In genomic region chr17:3249320-3249719, GRCm38 (mm10) we compare ENCODE assay signal across 12 mouse cellular contexts.
DNase-seq lines count a peak whose midpoint lies in the region; ATAC-seq and TF ChIP-seq lines count a peak whose summit lies in the region.
"Had no signal": no experiment of that assay in that cellular context is flagged by ENCODE, and none has a peak within 500 bp of the region (broad histone marks: within the 10 kb centered on the region; RNA-seq: fewer than 3 reads in every experiment).

No protein-coding gene starts in this region.

- no peak for TF ChIP-seq CTCF in left cerebral cortex, adult 2 months (IDR thresholded peaks at IDR 0.05)

- peaks cover 31% of the 10 kb centered on the region for H3K4me1 ChIP-seq in heart, embryonic 10.5 days
- peaks cover 85% of the 10 kb centered on the region for H3K4me1 ChIP-seq in forebrain, embryonic 15.5 days
- H3K4me1 ChIP-seq in hindbrain, embryonic 14.5 days (replicated peaks; ENCODE audit: control insufficient read depth, insufficient read depth, low read length) = peaks cover 56% of the 10 kb centered on the region

- H3K4me3 ChIP-seq in heart, embryonic 10.5 days = no peak overlapping the region
- H3K4me3 ChIP-seq in left cerebral cortex, adult 2 months = no peak overlapping the region
- H3K4me3 ChIP-seq in forebrain, embryonic 15.5 days = no peak overlapping the region
- H3K4me3 ChIP-seq in hindbrain, embryonic 14.5 days (replicated peaks; ENCODE audit: low read length) = no peak overlapping the region
- H3K4me3 ChIP-seq: embryonic facial prominence, embryonic 15.5 days; liver, embryonic 13.5 days; myocyte had no signal

- WGBS in heart, embryonic 10.5 days = 80% methylated on average over 7 of the region's 7 CpGs
- WGBS in forebrain, embryonic 15.5 days = 66% methylated on average over 7 of the region's 7 CpGs
- WGBS in hindbrain, embryonic 14.5 days = 60% methylated on average over 7 of the region's 7 CpGs

- H3K36me3 ChIP-seq in heart, embryonic 10.5 days = no peaks in the 10 kb centered on the region
- H3K36me3 ChIP-seq in forebrain, embryonic 15.5 days = no peaks in the 10 kb centered on the region
- no peaks in the 10 kb centered on the region for H3K36me3 ChIP-seq in hindbrain, embryonic 14.5 days (replicated peaks; ENCODE audit: control insufficient read depth, insufficient read depth)
- H3K36me3 ChIP-seq: embryonic facial prominence, embryonic 15.5 days; liver, embryonic 13.5 days had no signal

- DNase-seq in heart, adult 18-20 months = peak; percentile 40 to 50
- no peak for DNase-seq in heart, embryonic 10.5 days (ENCODE audit: low spot score)
- DNase-seq in left cerebral cortex, adult 2 months (ENCODE audit: extremely low spot score in 1 of 2, low spot score in 2 of 2) = no peak
- DNase-seq in left cerebral cortex, postnatal 14 days (ENCODE audit: low spot score in 2 of 2) = no peak
- no peak for DNase-seq in hindbrain, embryonic 14.5 days (ENCODE audit: low spot score)
- DNase-seq in frontal cortex, postnatal 10 days (ENCODE audit: low spot score in 2 of 2) = no peak
- DNase-seq: liver, embryonic 13.5 days had no signal

- H3K4me2 ChIP-seq in forebrain, embryonic 15.5 days (replicated peaks) = no peak overlapping the region
- H3K4me2 ChIP-seq in hindbrain, embryonic 14.5 days (replicated peaks) = no peak overlapping the region
- H3K4me2 ChIP-seq: embryonic facial prominence, embryonic 15.5 days; liver, embryonic 13.5 days had no signal

- no peak for ATAC-seq in forebrain, embryonic 15.5 days (replicated peaks)
- ATAC-seq in hindbrain, embryonic 14.5 days (ENCODE audit: low FRiP score) = no peak
- ATAC-seq: CD4-positive, CD25-positive, alpha-beta regulatory T cell, adult 4 months had no signal

- no peak overlapping the region for H3K27ac ChIP-seq in heart, embryonic 10.5 days
- H3K27ac ChIP-seq in left cerebral cortex, adult 2 months = peak overlapping the region; percentile 56
- H3K27ac ChIP-seq in forebrain, embryonic 15.5 days (replicated peaks) = peak overlapping the region; percentile 94
- H3K27ac ChIP-seq in hindbrain, embryonic 14.5 days = peak overlapping the region; percentile 18; the same call in 1 of the 2 replicates
- H3K27ac ChIP-seq: embryonic facial prominence, embryonic 15.5 days; liver, embryonic 13.5 days; macrophage had no signal

- no peak overlapping the region for H3K9ac ChIP-seq in forebrain, embryonic 15.5 days (replicated peaks)
- no peak overlapping the region for H3K9ac ChIP-seq in hindbrain, embryonic 14.5 days
- H3K9ac ChIP-seq: embryonic facial prominence, embryonic 15.5 days; liver, embryonic 13.5 days had no signal

- H3K27me3 ChIP-seq in heart, embryonic 10.5 days (ENCODE audit: insufficient read depth, poor library complexity, severe bottlenecking) = no peaks in the 10 kb centered on the region
- H3K27me3 ChIP-seq in forebrain, embryonic 15.5 days = no peaks in the 10 kb centered on the region
- H3K27me3 ChIP-seq in hindbrain, embryonic 14.5 days (ENCODE audit: control insufficient read depth, insufficient read depth, low read length) = no peaks in the 10 kb centered on the region
- H3K27me3 ChIP-seq: embryonic facial prominence, embryonic 15.5 days; liver, embryonic 13.5 days had no signal

- intact Hi-C loops in left cerebral cortex, adult 2 months (cut with DNase I) = no loop called here
- intact Hi-C loops in left cerebral cortex, postnatal 14 days (cut with DNase I) = no loop called here

- no peaks in the 10 kb centered on the region for H3K9me3 ChIP-seq in heart, embryonic 10.5 days
- no peaks in the 10 kb centered on the region for H3K9me3 ChIP-seq in forebrain, embryonic 15.5 days
- no peaks in the 10 kb centered on the region for H3K9me3 ChIP-seq in hindbrain, embryonic 14.5 days (ENCODE audit: control insufficient read depth, low read length)
- H3K9me3 ChIP-seq: embryonic facial prominence, embryonic 15.5 days; liver, embryonic 13.5 days had no signal

Comparison
In these comparisons a context has a peak if more than half of its experiments do, and no peak if none do; other contexts are left out.
1. DNase-seq: peak in heart, adult 18-20 months (2 of 2); none in heart, embryonic 10.5 days (single experiment), left cerebral cortex, adult 2 months (0 of 2), left cerebral cortex, postnatal 14 days (0 of 2), hindbrain, embryonic 14.5 days (single experiment) and frontal cortex, postnatal 10 days (0 of 2).